Comparison of ENCODE assay signal across 11 mouse cellular contexts in the genomic region with DNA sequence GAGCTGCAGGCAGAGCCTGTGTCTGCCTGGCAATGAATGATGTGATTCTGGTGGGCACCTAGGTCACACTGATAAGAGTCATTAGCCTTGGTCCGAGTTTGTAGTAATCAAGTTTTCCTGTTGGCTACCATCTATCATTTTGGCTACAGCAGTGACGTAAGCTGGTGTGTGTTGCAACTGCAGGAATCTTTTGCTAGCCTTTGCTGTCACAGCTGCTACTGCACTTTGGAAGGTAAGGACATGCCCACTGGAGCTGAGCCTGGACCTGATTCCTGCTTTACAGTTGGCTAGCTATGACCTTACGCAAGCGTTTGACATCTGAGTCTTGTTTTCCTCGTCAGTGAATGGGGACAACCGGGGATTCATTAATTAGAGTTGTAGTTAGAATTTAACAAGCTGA. TPM values are rescaled to one million over a fixed set of nuclear protein-coding genes. Genes with fewer than 3 reads are reported as not detected.
DNase-seq lines count a peak whose midpoint lies in the region; ATAC-seq lines count a peak whose summit lies in the region.
"Had no signal": no experiment of that assay in that cellular context is flagged by ENCODE, and none has a peak within 500 bp of the region (broad histone marks: within the 10 kb centered on the region; RNA-seq: fewer than 3 reads in every experiment).

No protein-coding gene starts in this region.

- H3K27ac ChIP-seq in forebrain, embryonic 15.5 days (replicated peaks), result no peak overlapping the region
- H3K27ac ChIP-seq: layer of hippocampus, adult 2 months; limb, embryonic 10.5 days had no signal

- H3K4me3 ChIP-seq in forebrain, embryonic 15.5 days, result no peak overlapping the region
- H3K4me3 ChIP-seq: layer of hippocampus, adult 2 months; limb, embryonic 10.5 days had no signal

- no peak overlapping the region for H3K9ac ChIP-seq in forebrain, embryonic 15.5 days (replicated peaks)
- H3K9ac ChIP-seq: forebrain, postnatal 0 days had no signal

- 73% methylated on average over 6 of the region's 6 CpGs for WGBS in forebrain, embryonic 15.5 days

- ATAC-seq in granulocyte monocyte progenitor cell, adult 5-6 weeks (replicated peaks; ENCODE audit: poor library complexity, severe bottlenecking), result peak; percentile 45
- no peak for ATAC-seq in forebrain, embryonic 15.5 days (replicated peaks)
- ATAC-seq: forebrain, postnatal 0 days had no signal

- no peaks in the 10 kb centered on the region for H3K9me3 ChIP-seq in forebrain, embryonic 15.5 days
- H3K9me3 ChIP-seq: limb, embryonic 10.5 days had no signal

- no peaks in the 10 kb centered on the region for H3K36me3 ChIP-seq in forebrain, embryonic 15.5 days
- H3K36me3 ChIP-seq: limb, embryonic 10.5 days had no signal

- no peaks in the 10 kb centered on the region for H3K27me3 ChIP-seq in forebrain, embryonic 15.5 days

- DNase-seq in adrenal gland, adult (ENCODE audit: inconsistent age in 2 of 2, low spot score in 1 of 2), result peak; percentile 68 to 93
- no peak for DNase-seq in adrenal gland, postnatal 4 days (ENCODE audit: low spot score in 2 of 2)
- peak; percentile 65 for DNase-seq in 3T3-L1 (ENCODE audit: low read depth, low spot score)
- DNase-seq in kidney, postnatal 25 days, result peak; percentile 75 to 91
- no peak for DNase-seq in spleen, adult 18-20 months
- DNase-seq in cerebellum, postnatal 14 days, result no peak
- DNase-seq: forebrain, postnatal 0 days had no signal

- H3K4me1 ChIP-seq in forebrain, embryonic 15.5 days, result peaks cover 8% of the 10 kb centered on the region

- no peak overlapping the region for H3K4me2 ChIP-seq in forebrain, embryonic 15.5 days (replicated peaks)

RNA-seq across cellular contexts. Expression of gene Cpt1a, which starts 11.1 kb away (rescaled TPM):
- total RNA-seq in adrenal gland, postnatal 4 days (2021), result 100 to 1,000 TPM; 225 to 242 TPM
- 49.3 and 54.8 TPM in 2 replicates for total RNA-seq in granulocyte monocyte progenitor cell, adult 5-6 weeks (2014; fragmentation: Nextera tagmentation)
- total RNA-seq in granulocyte monocyte progenitor cell, adult 5-6 weeks (2017), result 31.6 and 36.8 TPM in 2 replicates
- polyA plus RNA-seq in forebrain, embryonic 15.5 days (2015; fragmentation: Nextera tagmentation; extraction: Ambion mirVana), result 12.7 and 13.0 TPM in 2 replicates

RNA-seq across cellular contexts. Expression of gene Ighmbp2, which starts 50.4 kb away (rescaled TPM):
- total RNA-seq in adrenal gland, postnatal 4 days (2021), result 10 to 100 TPM; 11.0 to 11.9 TPM
- 2.9 and 6.4 TPM in 2 replicates for total RNA-seq in granulocyte monocyte progenitor cell, adult 5-6 weeks (2014; fragmentation: Nextera tagmentation)
- 4.8 and 6.8 TPM in 2 replicates for total RNA-seq in granulocyte monocyte progenitor cell, adult 5-6 weeks (2017)
- polyA plus RNA-seq in forebrain, embryonic 15.5 days (2015; fragmentation: Nextera tagmentation; extraction: Ambion mirVana), result 12.1 TPM in 2 replicates

RNA-seq across cellular contexts. Expression of gene Mrpl21, which starts 50.5 kb away (rescaled TPM):
- 10 to 100 TPM; 70.8 to 71.9 TPM for total RNA-seq in adrenal gland, postnatal 4 days (2021)
- 72.9 and 97.5 TPM in 2 replicates for total RNA-seq in granulocyte monocyte progenitor cell, adult 5-6 weeks (2014; fragmentation: Nextera tagmentation)
- total RNA-seq in granulocyte monocyte progenitor cell, adult 5-6 weeks (2017), result 91.3 and 123 TPM in 2 replicates
- 102 and 110 TPM in 2 replicates for polyA plus RNA-seq in forebrain, embryonic 15.5 days (2015; fragmentation: Nextera tagmentation; extraction: Ambion mirVana)

RNA-seq across cellular contexts. Expression of gene Tesmin, which starts 55.4 kb away (rescaled TPM):
- 1 to 10 TPM; 1.7 to 2.4 TPM for total RNA-seq in adrenal gland, postnatal 4 days (2021)
- 0.71 and 0.96 TPM in 2 replicates for total RNA-seq in granulocyte monocyte progenitor cell, adult 5-6 weeks (2014; fragmentation: Nextera tagmentation)
- total RNA-seq in granulocyte monocyte progenitor cell, adult 5-6 weeks (2017), result 0.88 and 1.1 TPM in 2 replicates
- polyA plus RNA-seq in forebrain, embryonic 15.5 days (2015; fragmentation: Nextera tagmentation; extraction: Ambion mirVana), result 0.13 and 0.55 TPM in 2 replicates

Comparison
In these comparisons a context has a peak if more than half of its experiments do, and no peak if none do; other contexts are left out.
1. DNase-seq: peak in adrenal gland, adult (2 of 2), 3T3-L1 (single experiment) and kidney, postnatal 25 days (2 of 2); none in adrenal gland, postnatal 4 days (0 of 2), spleen, adult 18-20 months (0 of 2) and cerebellum, postnatal 14 days (0 of 2).
2. RNA of gene Cpt1a, which starts 11.1 kb away (total RNA-seq): 225 to 242 TPM in adrenal gland, postnatal 4 days; 31.6 to 54.8 TPM in granulocyte monocyte progenitor cell, adult 5-6 weeks; every median in the first group is over 4 times any median in the second.